Mouse (Mus musculus): Measurements from ENCODE around the gene Gan.

- TF ChIP-seq HCFC1 (IDR thresholded peaks at IDR 0.05; ENCODE audit: borderline replicate concordance, insufficient read depth, low read length), result no peak
- no peak for TF ChIP-seq CHD2 (IDR thresholded peaks at IDR 0.05; ENCODE audit: low read depth, low read length)
- TF ChIP-seq ZNF384 (IDR thresholded peaks at IDR 0.05; ENCODE audit: low read depth, low read length), result no peak
- no peak for TF ChIP-seq ZC3H11A (IDR thresholded peaks at IDR 0.05; ENCODE audit: borderline replicate concordance, low read depth, low read length)
Observed at GRCm38 (mm10) chr8:117178676-117179075, 20.7 kb downstream of the Gan start.
